Mouse (Mus musculus) testis, adult 2 months (tissue): ENCODE results near the gene Atp2a1.

Source experiments
- CTCF ChIP-seq: fragments of 200-500 bp; IDR thresholded peaks from 2 replicates; pipeline ENCODE4 v1.5.1; 2012; ENCODE audit warnings: low read depth, mild to moderate bottlenecking, inconsistent platforms, low read length, moderate library complexity; ENCODE audit not compliant: control insufficient read depth, insufficient read depth, insufficient replicate concordance
- POLR2A ChIP-seq: fragments of 200-500 bp; IDR thresholded peaks from 2 replicates; pipeline ENCODE4 v1.6.1; 2012; ENCODE audit warnings: low read depth, mild to moderate bottlenecking, inconsistent platforms, low read length, moderate library complexity; ENCODE audit not compliant: control insufficient read depth

- TF ChIP-seq CTCF (no peak), POLR2A (no peak)
These were observed 9.8 kb upstream of the Atp2a1 start for GRCm38 (mm10) chr7:126472713-126473112.
